Mouse (Mus musculus) small intestine, adult 2 months (tissue): Measurements from ENCODE around the gene Slc25a36. TPM values are rescaled to one million over a fixed set of nuclear protein-coding genes. Genes with fewer than 3 reads are reported as not detected.
A peak's percentile ranks its signal among the peaks of the same experiment; 100 is the strongest.

Source experiments
- H3K27ac ChIP-seq: fragments of 200-500 bp; 2 replicates; pipeline ENCODE4 v1.5.1; 2012; ENCODE audit warnings: low read depth, low read length, control low read depth, inconsistent platforms; ENCODE audit not compliant: insufficient read depth
- H3K27me3 ChIP-seq: fragments of 200-500 bp; 2 replicates; pipeline ENCODE4 v1.6.1; 2012; ENCODE audit warnings: mild to moderate bottlenecking, moderate library complexity, low read length, inconsistent platforms; ENCODE audit not compliant: control insufficient read depth, insufficient read depth
- H3K36me3 ChIP-seq: fragments of 200-500 bp; 2 replicates; pipeline ENCODE4 v1.6.1; 2012; ENCODE audit warnings: mild to moderate bottlenecking, low read length, control low read depth, inconsistent platforms; ENCODE audit not compliant: control insufficient read depth, insufficient read depth
- H3K4me1 ChIP-seq: fragments of 200-500 bp; 2 replicates; pipeline ENCODE4 v1.6.1; 2012; ENCODE audit warnings: low read length, inconsistent platforms, mixed read lengths; ENCODE audit not compliant: control insufficient read depth, insufficient read depth, insufficient read length
- H3K4me3 ChIP-seq: fragments of 200-500 bp; 2 replicates; pipeline ENCODE4 v1.5.1; 2012; ENCODE audit warnings: low read depth, mild to moderate bottlenecking, control low read depth, inconsistent platforms, low read length, moderate library complexity
- CTCF ChIP-seq: fragments of 200-500 bp; IDR thresholded peaks from 2 replicates; pipeline ENCODE4 v1.5.1; 2012; ENCODE audit warnings: low read depth, mild to moderate bottlenecking, control low read depth, inconsistent platforms, low read length, moderate library complexity, mixed read lengths; ENCODE audit not compliant: insufficient replicate concordance, insufficient read length; ENCODE audit errors: extremely low read depth
- POLR2A ChIP-seq: fragments of 200-500 bp; IDR thresholded peaks from 2 replicates; pipeline ENCODE4 v1.6.1; 2012; ENCODE audit warnings: low read depth, mild to moderate bottlenecking, control low read depth, inconsistent platforms, low read length, moderate library complexity
- WGBS: fragments of 180-500 bp; shearing (Covaris S2); methylation state at CpG from one replicate; pipeline ENCODE4 v1.1.7; 2018; 5-methylcytosine and 5-hydroxymethylcytosine counted together
- polyA plus RNA-seq: library from polyadenylated mRNA; depleted of rRNA; stranded (reverse); fragments of >200 nt; gene quantifications from 2 replicates; pipeline ENCODE4 v1.2.3, GENCODE M21; 2012

Gene Slc25a36
- polyA plus RNA-seq, 1 experiment = 15.6 TPM

GRCm38 (mm10) chr9:97143416-97143815 lies 32.5 kb upstream of the Slc25a36 start:
- no peaks in the 10 kb centered on the region for H3K27me3 ChIP-seq
- H3K4me3 ChIP-seq = no peak overlapping the region
- no peak for TF ChIP-seq POLR2A
- peak overlapping the region; percentile 69; the same call in 1 of the 2 replicates for H3K27ac ChIP-seq
- H3K36me3 ChIP-seq = no peaks in the 10 kb centered on the region
- 68% methylated on average over 5 of the region's 5 CpGs for WGBS
- H3K4me1 ChIP-seq = peaks cover 40% of the 10 kb centered on the region; the same call in 1 of the 2 replicates

DNA sequence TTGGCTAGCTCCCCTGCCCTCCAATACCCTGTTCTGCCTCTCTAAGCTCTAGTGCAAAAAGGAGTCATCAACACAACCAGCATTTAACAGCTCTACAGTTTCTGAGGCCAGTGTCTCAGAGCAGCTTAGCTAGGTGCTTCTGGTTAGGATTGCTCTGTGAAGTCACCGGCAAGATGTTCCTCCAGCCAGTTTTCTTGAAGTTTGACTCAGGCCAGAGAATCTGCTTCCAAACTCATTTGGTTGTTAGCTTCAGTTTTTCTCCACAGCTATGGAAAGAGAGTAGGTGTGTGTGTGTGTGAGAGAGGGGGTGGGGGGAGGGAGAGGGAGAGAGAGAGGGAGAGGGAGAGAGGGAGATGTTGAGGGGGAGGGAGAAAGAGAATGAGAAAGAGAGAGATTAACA lies 31.6 kb upstream of the Slc25a36 start:
- H3K36me3 ChIP-seq = no peaks in the 10 kb centered on the region
- H3K27ac ChIP-seq = peak overlapping the region; percentile 45; the same call in 1 of the 2 replicates
- TF ChIP-seq POLR2A = no peak
- no peak for TF ChIP-seq CTCF
- 93% methylated on average over 1 of the region's 1 CpGs for WGBS
- H3K27me3 ChIP-seq = no peaks in the 10 kb centered on the region
- peaks cover 43% of the 10 kb centered on the region; the same call in 1 of the 2 replicates for H3K4me1 ChIP-seq
- no peak overlapping the region for H3K4me3 ChIP-seq

DNA sequence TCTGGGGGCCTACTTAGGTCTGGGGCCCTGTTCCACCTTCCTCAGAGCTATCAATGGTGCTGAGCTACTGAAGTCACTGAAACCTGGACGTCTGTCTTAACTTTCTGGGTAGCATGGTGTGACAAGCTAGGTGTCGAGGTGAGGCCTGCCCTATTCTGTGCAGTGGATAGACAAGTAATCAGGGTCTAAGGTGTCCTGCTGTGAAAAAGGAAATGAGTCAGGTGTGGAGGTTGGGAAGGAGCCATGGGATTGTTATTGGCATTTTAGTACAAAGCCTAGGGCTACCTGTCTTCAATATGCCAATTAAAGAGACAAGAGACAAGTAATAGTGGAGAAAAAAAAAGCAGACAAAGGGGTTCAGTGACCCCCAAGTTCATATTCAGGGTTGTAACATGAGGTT lies 30.8 kb upstream of the Slc25a36 start:
- Histone ChIP-seq H3K4me1 (peaks cover 45% of the 10 kb centered on the region; the same call in 1 of the 2 replicates), H3K4me3 (no peak overlapping the region), H3K27me3 (no peaks in the 10 kb centered on the region), H3K27ac (peak overlapping the region; percentile 79; the same call in 1 of the 2 replicates), H3K36me3 (no peaks in the 10 kb centered on the region)
- no peak for TF ChIP-seq POLR2A
- no peak for TF ChIP-seq CTCF
- WGBS = 62% methylated on average over 2 of the region's 2 CpGs

- TF ChIP-seq POLR2A (no peak), CTCF (no peak)
- Histone ChIP-seq H3K4me3 (no peak overlapping the region), H3K27me3 (no peaks in the 10 kb centered on the region), H3K4me1 (peaks cover 49% of the 10 kb centered on the region), H3K36me3 (no peaks in the 10 kb centered on the region), H3K27ac (peak overlapping the region; percentile 92)
- WGBS = 29% methylated on average over 10 of the region's 10 CpGs
These were observed 29.4 kb upstream of the Slc25a36 start for GRCm38 (mm10) chr9:97140145-97140932.

DNA sequence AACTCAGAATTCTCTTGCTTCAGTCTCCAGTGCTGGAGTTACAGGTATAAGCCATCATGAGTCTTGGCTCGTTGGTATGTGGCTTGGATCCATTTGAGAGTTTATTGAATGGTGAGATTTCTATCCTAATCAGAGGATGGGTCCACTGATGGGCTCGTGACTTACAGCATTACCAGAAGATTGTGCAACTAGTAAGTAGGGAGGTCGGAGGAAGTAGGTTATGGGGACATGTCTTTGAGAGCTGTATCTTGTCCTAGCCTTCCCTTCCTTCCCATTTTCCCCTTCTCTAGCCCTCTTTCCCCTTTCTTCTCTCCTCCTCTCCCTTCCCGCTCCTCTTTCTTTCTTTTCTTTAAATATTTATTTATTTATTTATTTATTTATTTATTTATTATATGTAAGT lies 26.7 kb upstream of the Slc25a36 start:
- Histone ChIP-seq H3K4me3 (no peak overlapping the region), H3K36me3 (no peaks in the 10 kb centered on the region), H3K27me3 (no peaks in the 10 kb centered on the region), H3K27ac (peak overlapping the region; percentile 95), H3K4me1 (peaks cover 45% of the 10 kb centered on the region)
- WGBS = 64% methylated on average over 4 of the region's 4 CpGs
- TF ChIP-seq POLR2A (no peak), CTCF (no peak)

DNA sequence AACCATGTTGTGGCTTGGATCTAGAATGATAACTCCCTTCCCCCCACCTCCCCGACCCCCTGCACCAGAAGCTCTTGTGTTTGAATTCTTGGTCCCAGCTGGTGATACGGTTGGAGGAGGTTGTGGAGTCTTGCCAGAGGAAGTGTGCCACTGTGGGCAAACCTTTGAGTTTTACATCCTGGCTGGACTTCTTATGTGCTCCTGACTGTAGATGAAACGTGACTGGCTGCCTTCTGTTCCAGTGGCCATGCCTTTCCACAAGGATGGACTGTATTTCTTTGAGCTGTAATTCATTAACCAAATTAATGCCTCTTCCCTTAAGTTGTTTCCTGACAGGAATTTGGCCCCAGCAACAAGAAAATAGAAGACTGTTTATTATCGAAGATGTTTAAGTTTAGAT lies 26.2 kb upstream of the Slc25a36 start:
- TF ChIP-seq POLR2A = no peak
- TF ChIP-seq CTCF = no peak
- Histone ChIP-seq H3K36me3 (no peaks in the 10 kb centered on the region), H3K4me1 (peaks cover 40% of the 10 kb centered on the region), H3K27ac (no peak overlapping the region), H3K27me3 (no peaks in the 10 kb centered on the region), H3K4me3 (no peak overlapping the region)
- WGBS = 20% methylated on average over 4 of the region's 4 CpGs

- no peak overlapping the region for H3K4me3 ChIP-seq
- 83% methylated on average over 4 of the region's 4 CpGs for WGBS
- TF ChIP-seq POLR2A = no peak
- no peak for TF ChIP-seq CTCF
- H3K27ac ChIP-seq = no peak overlapping the region
- H3K4me1 ChIP-seq = peaks cover 31% of the 10 kb centered on the region
- no peaks in the 10 kb centered on the region for H3K36me3 ChIP-seq
- no peaks in the 10 kb centered on the region for H3K27me3 ChIP-seq
These were observed 24.9 kb upstream of the Slc25a36 start for GRCm38 (mm10) chr9:97135866-97136265.

- Histone ChIP-seq H3K4me1 (peaks cover 15% of the 10 kb centered on the region), H3K27me3 (no peaks in the 10 kb centered on the region), H3K36me3 (no peaks in the 10 kb centered on the region), H3K4me3 (no peak overlapping the region), H3K27ac (no peak overlapping the region)
- TF ChIP-seq POLR2A (no peak), CTCF (no peak)
- 24% methylated on average over 8 of the region's 8 CpGs for WGBS
These were observed 22.2 kb upstream of the Slc25a36 start for GRCm38 (mm10) chr9:97133178-97133577.
